Mouse (Mus musculus) large intestine, adult 2 months (tissue): ENCODE measurements around the gene Rasgrf1. TPM values are rescaled to one million over a fixed set of nuclear protein-coding genes. Genes with fewer than 3 reads are reported as not detected.

ENCODE experiments used
- DNase-seq: peaks from one replicate; pipeline ENCODE4 v3.0.0-alpha.2; 2012; ENCODE audit warnings: low read depth, low spot score
- WGBS: fragments of 180-500 bp; shearing (Covaris S2); methylation state at CpG from one replicate; pipeline ENCODE4 v1.1.7; 2018; 5-methylcytosine and 5-hydroxymethylcytosine counted together
- polyA plus RNA-seq: library from polyadenylated mRNA; depleted of rRNA; stranded (reverse); fragments of >200 nt; gene quantifications from 2 replicates; pipeline ENCODE4 v1.2.3, GENCODE M21; 2012; rRNA removed

Rasgrf1 gene
- polyA plus RNA-seq, 1 experiment: 0.06 TPM

DNA sequence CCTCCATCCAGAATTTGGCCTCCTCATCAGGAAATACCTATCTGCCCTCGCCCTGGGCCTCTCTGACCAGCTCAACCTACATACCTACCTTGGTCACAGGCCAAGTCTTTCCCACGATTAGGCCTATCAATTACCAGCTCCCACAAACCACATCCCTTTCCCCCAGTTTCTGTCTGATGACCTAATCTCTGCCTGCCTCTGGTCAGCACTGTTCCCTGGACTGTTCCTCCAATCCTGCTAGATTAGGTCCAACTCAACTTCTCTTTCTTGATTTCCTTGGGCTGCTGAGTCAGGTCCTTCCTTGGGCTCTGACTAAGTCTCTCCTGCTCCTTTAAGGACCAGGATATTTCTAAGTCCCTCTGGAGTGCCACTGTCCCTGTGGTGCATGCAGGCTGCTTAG, 157.6 kb downstream of the Rasgrf1 start:
- DNase-seq: no peak
- 58% methylated on average over 2 of the region's 2 CpGs for WGBS

DNA sequence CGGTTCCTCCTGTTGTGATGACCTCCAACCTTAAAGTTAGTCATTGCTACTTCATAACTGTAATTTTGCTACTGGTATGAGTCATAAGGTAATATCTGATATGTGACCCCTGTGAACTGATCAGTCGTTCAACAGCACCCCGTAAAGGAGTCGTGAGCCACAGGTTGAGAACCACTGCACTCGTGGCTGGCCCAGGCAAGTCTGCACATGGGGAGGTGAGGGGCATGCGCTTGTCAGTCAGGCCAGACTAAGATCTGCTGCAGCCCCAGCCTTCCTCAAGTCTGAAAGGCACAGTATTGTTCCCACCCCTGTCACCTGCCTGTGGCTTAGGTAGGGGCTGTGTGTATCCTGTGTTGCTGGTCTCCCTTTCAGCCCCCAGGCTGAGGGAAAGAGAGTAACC, 159.1 kb downstream of the Rasgrf1 start:
- WGBS: 58% methylated on average over 6 of the region's 6 CpGs
- no peak for DNase-seq

DNA sequence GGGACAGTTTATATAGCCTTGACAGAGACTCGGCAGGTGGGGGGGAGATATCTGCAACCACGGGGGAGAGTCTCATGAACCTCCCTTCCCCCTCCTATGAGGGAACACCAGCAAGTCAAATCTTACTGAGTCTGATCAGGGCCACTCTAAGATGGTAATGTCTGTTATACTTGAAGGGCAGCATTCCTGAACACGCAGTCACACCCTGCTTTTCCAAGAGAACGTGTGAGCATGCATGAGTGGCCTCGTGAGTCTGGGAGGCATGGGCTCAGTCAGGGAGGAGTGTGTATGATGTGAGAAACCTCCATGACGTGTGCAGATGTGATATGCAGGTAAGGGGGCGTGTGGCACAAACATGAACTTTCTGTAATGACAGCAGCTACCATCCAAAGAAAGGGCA, 159.8 kb downstream of the Rasgrf1 start:
- no peak for DNase-seq
- WGBS: 40% methylated on average over 7 of the region's 7 CpGs

DNA sequence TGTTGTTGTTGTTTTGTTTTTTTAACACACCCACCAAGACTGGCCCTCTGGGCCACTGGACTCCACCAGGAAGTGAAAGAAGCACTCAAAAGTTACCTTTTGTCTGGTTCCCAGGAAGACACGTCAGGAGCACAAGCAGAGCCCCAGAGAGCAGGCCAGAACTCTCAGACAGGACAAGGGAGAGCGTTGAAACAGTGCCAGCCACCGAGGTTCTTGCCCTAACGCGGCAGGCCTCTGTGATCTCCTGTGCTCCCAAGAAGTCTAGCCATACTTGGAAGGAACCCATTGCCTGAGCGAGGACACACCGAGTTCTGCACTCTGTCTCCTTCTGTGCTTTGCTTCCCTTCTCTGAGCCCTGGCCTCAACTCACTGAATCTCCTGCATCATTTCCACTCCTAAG, 160.5 kb downstream of the Rasgrf1 start:
- no peak for DNase-seq
- WGBS: 71% methylated on average over 7 of the region's 7 CpGs

DNA sequence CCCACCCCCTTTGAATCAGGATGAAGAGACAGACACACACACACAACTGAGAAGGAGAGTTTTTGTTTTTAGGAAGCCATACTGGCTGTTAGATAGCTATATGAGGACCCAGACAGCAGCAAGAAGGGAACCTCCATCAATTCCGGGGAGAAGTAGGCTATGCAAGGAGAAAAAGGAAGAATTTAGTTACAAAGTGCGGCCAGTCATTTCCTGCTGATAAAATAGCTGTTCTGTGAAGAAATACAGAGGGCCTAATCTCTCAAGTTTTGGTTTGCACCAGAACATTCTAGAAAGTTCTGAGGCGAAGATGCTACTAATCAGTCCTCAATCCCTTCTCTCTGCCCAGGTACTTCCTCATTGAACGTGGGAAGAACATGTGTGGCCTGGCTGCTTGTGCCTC, 165.6 kb downstream of the Rasgrf1 start:
- no peak for DNase-seq
- 76% methylated on average over 4 of the region's 4 CpGs for WGBS

DNA sequence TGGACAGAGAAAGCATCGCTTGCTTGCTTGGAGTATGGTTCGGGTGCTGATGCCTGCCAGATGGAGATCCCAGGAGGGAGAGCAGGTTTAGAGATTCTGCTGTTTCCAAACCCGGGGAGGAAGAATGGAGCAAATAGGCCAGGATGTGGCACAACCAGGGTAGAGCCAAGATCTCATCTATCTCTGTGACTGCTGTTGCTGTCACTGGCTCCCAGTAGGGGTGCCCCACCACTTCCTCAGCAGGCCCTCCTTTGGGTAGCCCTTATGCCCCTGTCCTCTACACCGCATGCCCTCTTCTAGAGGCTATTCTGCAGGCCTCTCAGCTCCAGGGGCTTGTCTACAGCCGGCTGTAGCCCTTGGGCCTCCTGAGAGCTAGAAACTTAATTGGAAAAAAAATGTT, 166.4 kb downstream of the Rasgrf1 start:
- 93% methylated on average over 5 of the region's 5 CpGs for WGBS
- DNase-seq: no peak

Other genes with a start within 250 kb of the Rasgrf1 start
- 89.5 and 117 TPM in 2 replicates for gene Tmed3, start 204.8 kb upstream of the Rasgrf1 start, polyA plus RNA-seq
- gene Ankrd34c, start 171.4 kb upstream of the Rasgrf1 start, polyA plus RNA-seq: not detected in 2 replicates
- 38.9 and 60.2 TPM in 2 replicates for gene Ctsh, start 144.2 kb downstream of the Rasgrf1 start, polyA plus RNA-seq
- gene Morf4l1, start 204.9 kb downstream of the Rasgrf1 start, polyA plus RNA-seq: 75.3 and 77.4 TPM in 2 replicates